12 mouse cellular contexts compared by ENCODE assay signal in genomic region chr2:17538493-17538892, GRCm38 (mm10).
A peak's percentile ranks its signal among the peaks of the same experiment; 100 is the strongest.
DNase-seq lines count a peak whose midpoint lies in the region; ATAC-seq and TF ChIP-seq lines count a peak whose summit lies in the region.
"Had no signal": no experiment of that assay in that cellular context is flagged by ENCODE, and none has a peak within 500 bp of the region (broad histone marks: within the 10 kb centered on the region; RNA-seq: fewer than 3 reads in every experiment).

No protein-coding gene starts in this region.

- 68% methylated on average over 4 of the region's 4 CpGs for WGBS in hindbrain, postnatal 0 days
- 91% methylated on average over 4 of the region's 4 CpGs for WGBS in hindbrain, embryonic 13.5 days
- WGBS in intestine, embryonic 15.5 days = 87% methylated on average over 4 of the region's 4 CpGs

- H3K4me1 ChIP-seq in hindbrain, postnatal 0 days (ENCODE audit: insufficient read depth, low read length) = no peaks in the 10 kb centered on the region
- H3K4me1 ChIP-seq in hindbrain, embryonic 13.5 days (replicated peaks) = peaks cover 3% of the 10 kb centered on the region; the same call in 1 of the 2 replicates
- no peaks in the 10 kb centered on the region for H3K4me1 ChIP-seq in intestine, embryonic 15.5 days (replicated peaks)
- H3K4me1 ChIP-seq: limb, embryonic 12.5 days had no signal

- no peak for TF ChIP-seq CTCF in hindbrain, postnatal 0 days (IDR thresholded peaks at IDR 0.05; ENCODE audit: low read depth)

- H3K9ac ChIP-seq in hindbrain, postnatal 0 days (replicated peaks; ENCODE audit: low read length) = no peak overlapping the region
- H3K9ac ChIP-seq in hindbrain, embryonic 13.5 days = no peak overlapping the region
- no peak overlapping the region for H3K9ac ChIP-seq in intestine, embryonic 15.5 days
- H3K9ac ChIP-seq: limb, embryonic 12.5 days had no signal

- no peak overlapping the region for H3K27ac ChIP-seq in hindbrain, postnatal 0 days
- no peak overlapping the region for H3K27ac ChIP-seq in hindbrain, embryonic 13.5 days
- H3K27ac ChIP-seq in intestine, embryonic 15.5 days = no peak overlapping the region
- H3K27ac ChIP-seq: limb, embryonic 12.5 days had no signal

- ATAC-seq in hindbrain, postnatal 0 days = no peak
- ATAC-seq in hindbrain, embryonic 13.5 days (ENCODE audit: low FRiP score) = no peak
- ATAC-seq in megakaryocyte progenitor cell, adult 5-6 weeks (replicated peaks; ENCODE audit: poor library complexity) = no peak
- ATAC-seq in intestine, embryonic 15.5 days = no peak

- H3K4me3 ChIP-seq in hindbrain, postnatal 0 days (ENCODE audit: low read length) = no peak overlapping the region
- H3K4me3 ChIP-seq in hindbrain, embryonic 13.5 days = no peak overlapping the region
- no peak overlapping the region for H3K4me3 ChIP-seq in intestine, embryonic 15.5 days (replicated peaks)
- H3K4me3 ChIP-seq: limb, embryonic 12.5 days had no signal

- H3K9me3 ChIP-seq in hindbrain, postnatal 0 days (ENCODE audit: low read length) = no peaks in the 10 kb centered on the region
- no peaks in the 10 kb centered on the region for H3K9me3 ChIP-seq in hindbrain, embryonic 13.5 days
- no peaks in the 10 kb centered on the region for H3K9me3 ChIP-seq in intestine, embryonic 15.5 days
- H3K9me3 ChIP-seq: limb, embryonic 12.5 days had no signal

- H3K27me3 ChIP-seq in hindbrain, postnatal 0 days (ENCODE audit: insufficient read depth, low read length) = no peaks in the 10 kb centered on the region
- no peaks in the 10 kb centered on the region for H3K27me3 ChIP-seq in hindbrain, embryonic 13.5 days
- no peaks in the 10 kb centered on the region for H3K27me3 ChIP-seq in intestine, embryonic 15.5 days (replicated peaks)
- H3K27me3 ChIP-seq: limb, embryonic 12.5 days had no signal

- H3K36me3 ChIP-seq in hindbrain, postnatal 0 days (ENCODE audit: insufficient read depth, low read length) = no peaks in the 10 kb centered on the region
- no peaks in the 10 kb centered on the region for H3K36me3 ChIP-seq in hindbrain, embryonic 13.5 days
- no peaks in the 10 kb centered on the region for H3K36me3 ChIP-seq in intestine, embryonic 15.5 days
- H3K36me3 ChIP-seq: limb, embryonic 12.5 days had no signal

- H3K4me2 ChIP-seq in hindbrain, postnatal 0 days (ENCODE audit: low read depth, low read length) = no peak overlapping the region
- H3K4me2 ChIP-seq in hindbrain, embryonic 13.5 days = no peak overlapping the region
- no peak overlapping the region for H3K4me2 ChIP-seq in intestine, embryonic 15.5 days (replicated peaks)
- H3K4me2 ChIP-seq: limb, embryonic 12.5 days had no signal

- DNase-seq in hindbrain, postnatal 0 days (ENCODE audit: low spot score) = peak; percentile 44
- peak; percentile 66 to 82 for DNase-seq in cerebellum, postnatal 14 days
- peak; percentile 76 for DNase-seq in layer of hippocampus, adult 9-10 months (ENCODE audit: low spot score)
- peak; percentile 68 for DNase-seq in right cerebral cortex, postnatal 25 days
- DNase-seq in spleen, adult 12 weeks (ENCODE audit: low spot score) = no peak
- DNase-seq: kidney, adult 2 months; lung, adult 2 months; thymus, adult 18-20 months had no signal
